Mouse (Mus musculus) liver, embryonic 14.5 days (tissue): ENCODE results near the gene Csf2. TPM values are rescaled to one million over a fixed set of nuclear protein-coding genes. Genes with fewer than 3 reads are reported as not detected.

Experiments
- ATAC-seq: fragments of 200-750 bp; cut with Nextera tagmentation; 2 replicates; pipeline ENCODE4 v1.8.0; 2017; ENCODE audit warnings: moderate number of reproducible peaks, mild to moderate bottlenecking, moderate library complexity; ENCODE audit not compliant: insufficient read depth
- DNase-seq, 3 experiments: peaks; one replicate each; pipeline ENCODE4 v3.0.0-alpha.2; 2012 to 2013; ENCODE audit warnings: low read depth in 3 of 3, low spot score in 3 of 3
- H3K27ac ChIP-seq: fragments of 300-500 bp; sonication (generic); 2 replicates; pipeline ENCODE4 v1.5.1; 2014; ENCODE audit warnings: moderate library complexity, mild to moderate bottlenecking, control low read depth, inconsistent platforms
- H3K27me3 ChIP-seq: fragments of 300-500 bp; sonication (generic); 2 replicates; pipeline ENCODE4 v1.6.1; 2014; ENCODE audit warnings: mild to moderate bottlenecking, low read length, moderate library complexity; ENCODE audit not compliant: control insufficient read depth, insufficient read depth
- H3K36me3 ChIP-seq: fragments of 300-500 bp; sonication (generic); replicated peaks from 2 replicates; pipeline ENCODE4 v1.6.1; 2014; ENCODE audit warnings: low read depth; ENCODE audit not compliant: control insufficient read depth, insufficient read depth
- H3K4me1 ChIP-seq, 2 experiments: fragments of 200-500 bp in 1 of 2; fragments of 300-500 bp in 1 of 2; sonication (generic) in 1 of 2; replicated peaks; 2 replicates each; pipeline ENCODE4 v1.6.1; 2012 to 2014; ENCODE audit warnings: antibody characterized with exemption in 1 of 2, inconsistent platforms in 1 of 2, low read length in 1 of 2; ENCODE audit not compliant: control insufficient read depth in 2 of 2, insufficient read depth in 2 of 2
- H3K4me2 ChIP-seq: fragments of 300-500 bp; sonication (generic); 2 replicates; pipeline ENCODE4 v1.6.1; 2014; ENCODE audit warnings: low read depth, mild to moderate bottlenecking, control low read depth, moderate library complexity
- H3K4me3 ChIP-seq, 2 experiments: fragments of 200-500 bp in 1 of 2; fragments of 300-500 bp in 1 of 2; sonication (generic) in 1 of 2; 2 replicates each; pipeline ENCODE4 v1.5.1; 2012 to 2014; ENCODE audit warnings: low read depth in 2 of 2, low read length in 2 of 2, mild to moderate bottlenecking in 2 of 2, control low read depth in 1 of 2, inconsistent platforms in 1 of 2, moderate library complexity in 1 of 2; ENCODE audit not compliant: insufficient read depth in 1 of 2
- H3K9ac ChIP-seq: fragments of 300-500 bp; sonication (generic); replicated peaks from 2 replicates; pipeline ENCODE4 v1.6.1; 2014; ENCODE audit warnings: mild to moderate bottlenecking, control low read depth, moderate library complexity
- H3K9me3 ChIP-seq: fragments of 300-500 bp; sonication (generic); 2 replicates; pipeline ENCODE4 v1.6.1; 2016; ENCODE audit warnings: low read length, mixed read lengths; ENCODE audit not compliant: control insufficient read depth
- CTCF ChIP-seq: IDR thresholded peaks from 2 replicates; pipeline ENCODE4 v1.5.1; 2016; ENCODE audit warnings: antibody characterized with exemption, low read depth, control low read depth
- EP300 ChIP-seq: IDR thresholded peaks from 2 replicates; pipeline ENCODE4 v1.6.1; 2016; ENCODE audit warnings: antibody characterized with exemption, low read depth
- WGBS: fragments of 180-500 bp; shearing (Covaris S2); extraction: QIAGEN DNeasy Blood & Tissue Kit; methylation state at CpG from one replicate; pipeline ENCODE4 v1.1.7; 2014; ENCODE audit not compliant: insufficient replicate concordance; 5-methylcytosine and 5-hydroxymethylcytosine counted together
- polyA plus RNA-seq, 2 experiments: library from polyadenylated mRNA; depleted of rRNA in 1 of 2; stranded (reverse) in 1 of 2; unstranded in 1 of 2; fragments of >200 nt; fragmentation: Nextera tagmentation in 1 of 2; extraction: Ambion mirVana in 1 of 2; gene quantifications; 2 replicates each; pipeline versions ENCODE4 v1.2.1 to v1.2.3; 2012 to 2014

Gene Csf2
- polyA plus RNA-seq, 2 experiments: not detected

DNA sequence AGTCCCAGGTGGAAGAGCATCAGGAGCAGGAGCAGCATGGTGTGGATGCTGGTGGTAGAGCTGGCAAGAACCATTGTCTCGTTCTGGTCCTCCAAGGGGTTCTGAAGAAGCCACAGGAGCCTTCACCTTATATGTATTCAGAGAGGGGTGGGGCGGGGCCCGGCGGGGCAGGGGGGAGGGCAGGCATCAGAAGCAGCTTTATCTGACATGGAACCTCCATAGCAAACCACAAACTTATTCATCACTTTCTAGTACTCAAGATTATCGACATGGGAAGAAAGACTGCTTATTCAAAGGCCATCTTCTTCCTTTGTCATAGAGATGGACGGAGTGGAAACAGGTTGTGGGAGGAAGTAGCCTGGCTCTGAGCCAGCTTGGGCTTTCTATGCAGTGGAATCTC, 17.7 kb upstream of the Csf2 start, which contains the start of gene Il3:
Il3 (minus strand) TSS at position 101 of the 400 bp plus-strand sequence.
- Histone ChIP-seq H3K9ac (no peak within 1 kb of the TSS), H3K27ac (no peak within 1 kb of the TSS), H3K4me3 (no peak within 1 kb of the TSS), H3K27me3 (no peaks in the 10 kb centered on the region), H3K4me2 (no peak within 1 kb of the TSS), H3K4me1 (no peaks in the 10 kb centered on the region), H3K9me3 (no peaks in the 10 kb centered on the region), H3K36me3 (no peaks in the 10 kb centered on the region)
- 39% methylated on average over 6 of the region's 6 CpGs for WGBS
- DNase-seq (no peak), ATAC-seq (no peak)
- no peak for TF ChIP-seq EP300
- no peak for TF ChIP-seq CTCF

DNA sequence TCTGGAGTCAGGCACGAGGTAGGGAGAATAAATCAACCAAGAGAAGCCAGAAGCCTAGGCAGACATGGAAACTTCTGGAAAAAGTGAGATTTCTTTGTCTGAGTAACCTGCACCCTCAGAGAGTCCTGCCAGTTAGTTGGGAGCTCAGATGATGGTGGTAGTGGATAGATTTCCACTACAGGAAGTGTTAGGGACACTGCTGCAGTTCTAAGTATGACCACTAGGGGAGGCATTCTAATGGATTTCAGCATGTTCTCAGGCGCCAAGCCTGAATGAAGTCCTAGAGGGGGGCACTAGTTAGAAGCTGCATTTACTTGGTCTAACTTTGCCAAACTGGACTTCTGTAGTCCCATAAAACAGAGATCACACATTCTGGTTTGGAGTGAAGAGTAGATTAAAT, 15.1 kb upstream of the Csf2 start:
- H3K9me3 ChIP-seq: no peaks in the 10 kb centered on the region

DNA sequence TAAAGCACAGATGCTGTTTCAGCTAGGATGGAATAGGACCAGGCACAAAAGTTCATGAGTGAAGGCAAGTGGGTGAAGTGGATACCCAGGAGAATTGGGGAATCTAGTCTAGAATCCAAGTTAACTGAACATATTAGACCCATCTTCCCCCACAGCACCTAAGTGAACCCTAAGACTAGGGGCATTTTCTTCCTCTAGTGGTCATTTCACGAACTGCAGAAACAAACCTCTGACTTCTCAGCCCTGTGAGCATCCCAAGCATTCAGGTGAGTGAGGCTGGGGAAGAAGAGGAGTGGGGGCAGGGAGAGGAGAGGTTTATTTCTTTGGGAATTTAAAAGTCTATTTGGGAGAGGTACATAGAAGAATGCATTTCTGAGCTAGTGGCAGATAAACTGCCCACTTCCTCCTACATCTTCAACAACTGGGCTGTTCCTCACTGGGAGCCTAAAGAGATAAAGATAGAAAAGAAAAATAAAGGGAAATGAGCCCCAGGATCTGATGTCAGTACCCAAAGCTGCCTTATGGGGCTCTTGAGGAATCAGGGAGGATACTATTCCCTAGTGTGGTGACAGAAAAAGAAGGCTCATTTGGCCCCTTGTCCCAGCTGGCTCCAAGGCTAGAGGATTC, 14.1 kb upstream of the Csf2 start:
- H3K36me3 ChIP-seq: no peaks in the 10 kb centered on the region
- TF ChIP-seq CTCF (peak; percentile 41), EP300 (no peak)
- H3K4me2 ChIP-seq: no peak overlapping the region
- H3K27ac ChIP-seq: no peak overlapping the region
- no peak for DNase-seq
- no peak overlapping the region for H3K9ac ChIP-seq
- H3K4me1 ChIP-seq: no peaks in the 10 kb centered on the region
- H3K9me3 ChIP-seq: no peaks in the 10 kb centered on the region
- 0% methylated on average over 1 of the region's 1 CpGs for WGBS
- no peaks in the 10 kb centered on the region for H3K27me3 ChIP-seq
- H3K4me3 ChIP-seq: no peak overlapping the region
- no peak for ATAC-seq

More for the DNA sequence above, 15.1 kb upstream of the Csf2 start:
- ATAC-seq: no peak
- WGBS: 40% methylated on average over 2 of the region's 2 CpGs
- Histone ChIP-seq H3K36me3 (no peaks in the 10 kb centered on the region), H3K9ac (no peak overlapping the region), H3K27me3 (no peaks in the 10 kb centered on the region), H3K4me2 (no peak overlapping the region), H3K27ac (no peak overlapping the region), H3K4me3 (no peak overlapping the region), H3K4me1 (no peaks in the 10 kb centered on the region)
- peak; percentile 18 to 25 (median 23) for DNase-seq
- TF ChIP-seq CTCF: peak; percentile 89
- TF ChIP-seq EP300: no peak

DNA sequence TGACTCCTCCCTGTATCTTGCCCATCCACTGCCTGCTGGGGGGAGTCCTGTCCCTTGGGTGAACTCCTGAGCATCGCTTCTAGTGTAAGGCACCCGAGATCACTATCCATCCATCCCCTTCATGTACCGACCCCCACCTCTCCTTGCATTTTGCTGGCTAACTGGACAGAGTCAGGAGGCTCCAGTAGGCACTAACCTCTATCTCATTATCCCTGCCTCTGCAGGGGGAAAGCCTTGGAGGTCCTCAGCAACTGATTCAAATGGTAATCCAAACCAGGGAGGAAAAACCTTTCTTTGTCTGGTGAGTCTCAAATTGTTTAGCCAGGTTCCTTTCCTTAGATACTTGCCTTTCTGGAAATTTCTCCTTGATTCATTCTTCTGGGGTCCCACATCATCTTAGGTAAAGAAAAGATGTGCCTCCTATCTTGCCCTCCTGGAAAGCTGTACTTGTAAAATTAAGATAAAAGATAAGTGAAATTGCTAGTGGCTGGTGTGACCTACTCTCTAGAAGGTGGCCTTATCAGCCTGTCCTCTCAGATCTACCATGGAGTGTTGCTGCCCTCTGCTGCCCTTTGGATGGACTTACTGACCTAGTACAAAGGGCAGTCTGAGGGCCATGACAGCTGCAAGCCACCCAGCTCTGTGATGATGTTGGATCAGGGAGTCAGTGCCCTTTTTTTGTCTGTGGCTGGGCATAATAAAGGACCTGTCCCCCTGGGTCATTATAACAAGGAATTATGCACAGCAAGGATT, 7.3 kb upstream of the Csf2 start:
- Histone ChIP-seq H3K4me3 (no peak overlapping the region), H3K9ac (no peak overlapping the region), H3K27me3 (no peaks in the 10 kb centered on the region), H3K36me3 (no peaks in the 10 kb centered on the region), H3K4me2 (no peak overlapping the region), H3K9me3 (no peaks in the 10 kb centered on the region), H3K4me1 (no peaks in the 10 kb centered on the region; a peak in 1 of 4 replicates), H3K27ac (no peak overlapping the region)
- 46% methylated on average over 3 of the region's 3 CpGs for WGBS
- ATAC-seq (no peak), DNase-seq (peak; percentile 35 to 56 (median 46))
- TF ChIP-seq CTCF (peak; percentile 75), EP300 (no peak)

DNA sequence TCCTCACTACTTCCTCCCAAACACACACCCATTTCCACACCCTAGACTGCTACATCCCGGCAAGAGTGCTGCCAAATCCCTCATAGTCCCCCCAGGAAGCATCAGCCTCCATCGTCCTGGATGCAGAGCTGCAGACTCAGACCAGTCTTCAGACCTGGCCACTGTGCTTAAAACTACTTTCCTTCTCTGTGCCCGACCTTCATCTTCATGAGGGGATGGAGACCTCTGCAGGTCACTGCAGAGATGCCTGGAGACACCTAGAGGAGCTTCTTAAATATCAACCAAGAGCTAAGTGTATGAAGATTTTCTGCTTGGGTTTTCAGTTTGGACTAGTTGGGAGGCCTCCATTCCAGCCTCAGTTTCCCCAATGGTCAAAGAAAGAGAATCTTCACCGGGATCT, 4.6 kb upstream of the Csf2 start:
- DNase-seq (no peak), ATAC-seq (no peak)
- no peak overlapping the region for H3K9ac ChIP-seq
- no peaks in the 10 kb centered on the region for H3K36me3 ChIP-seq
- no peaks in the 10 kb centered on the region for H3K27me3 ChIP-seq
- WGBS: 22% methylated on average over 4 of the region's 4 CpGs
- peaks cover 2 to 5% of the 10 kb centered on the region in 2 experiments; a peak in 3 of 4 replicates for H3K4me1 ChIP-seq
- TF ChIP-seq CTCF: 0 out of 2 replicates have a peak, but pooled peaks have one; percentile 18
- TF ChIP-seq EP300: no peak
- H3K4me3 ChIP-seq: no peak overlapping the region
- no peaks in the 10 kb centered on the region for H3K9me3 ChIP-seq
- H3K27ac ChIP-seq: no peak overlapping the region
- H3K4me2 ChIP-seq: no peak overlapping the region
